Mouse (Mus musculus): ENCODE measurements around the gene Dusp22.

Gene Dusp22

GRCm38 (mm10) chr13:30750461-30751303 is 90.9 kb downstream of the Dusp22 start:
- DNase-seq (ENCODE audit: low read depth), result peak; percentile 81

GRCm38 (mm10) chr13:30751304-30751580 is 91.4 kb downstream of the Dusp22 start:
- no peak for DNase-seq (ENCODE audit: low read depth)

GRCm38 (mm10) chr13:30752581-30753187 is 92.9 kb downstream of the Dusp22 start:
- DNase-seq (ENCODE audit: low read depth), result peak; percentile 53

GRCm38 (mm10) chr13:30753441-30753840 is 93.6 kb downstream of the Dusp22 start:
- DNase-seq (ENCODE audit: low read depth), result peak; percentile 53

GRCm38 (mm10) chr13:30754066-30754465 is 94.3 kb downstream of the Dusp22 start:
- peak; percentile 75 for DNase-seq (ENCODE audit: low read depth)

GRCm38 (mm10) chr13:30754825-30755476 is 95.2 kb downstream of the Dusp22 start:
- DNase-seq (ENCODE audit: low read depth), result peak; percentile 55

GRCm38 (mm10) chr13:30755577-30755976 is 95.8 kb downstream of the Dusp22 start:
- DNase-seq (ENCODE audit: low read depth), result peak; percentile 39

GRCm38 (mm10) chr13:30755998-30756639 is 96.3 kb downstream of the Dusp22 start:
- DNase-seq (ENCODE audit: low read depth), result peak; percentile 68

GRCm38 (mm10) chr13:30757264-30757900 is 97.6 kb downstream of the Dusp22 start:
- DNase-seq (ENCODE audit: low read depth), result no peak

- peak; percentile 49 for DNase-seq (ENCODE audit: low read depth)
These were observed 99.1 kb downstream of the Dusp22 start for GRCm38 (mm10) chr13:30758789-30759381.

- peak; percentile 85 for DNase-seq (ENCODE audit: low read depth)
These were observed 100.7 kb downstream of the Dusp22 start for GRCm38 (mm10) chr13:30760374-30761090.
